Mouse (Mus musculus) liver, embryonic 16.5 days (tissue): ENCODE measurements around the gene Rundc1. TPM values are rescaled to one million over a fixed set of nuclear protein-coding genes. Genes with fewer than 3 reads are reported as not detected.
A peak's percentile ranks its signal among the peaks of the same experiment; 100 is the strongest.
"Not testable (repeated sequence)": the region's sequence is repeated elsewhere in the genome, so short reads cannot be mapped to it uniquely, and the experiment has no call there.

ENCODE experiments used
- ATAC-seq: fragments of 200-750 bp; cut with Nextera tagmentation; 2 replicates; pipeline ENCODE4 v1.8.0; 2017; ENCODE audit warnings: low read depth, mild to moderate bottlenecking, moderate number of reproducible peaks, moderate library complexity
- H3K27ac ChIP-seq: fragments of 300-500 bp; sonication (generic); 2 replicates; pipeline ENCODE4 v1.5.1; 2014; ENCODE audit warnings: mild to moderate bottlenecking, low read length
- H3K27me3 ChIP-seq: fragments of 300-500 bp; sonication (generic); 2 replicates; pipeline ENCODE4 v1.6.1; 2014; ENCODE audit warnings: low read depth, low read length, mixed read lengths; ENCODE audit not compliant: control insufficient read depth, insufficient read depth
- H3K36me3 ChIP-seq: fragments of 300-500 bp; sonication (generic); 2 replicates; pipeline ENCODE4 v1.6.1; 2014; ENCODE audit warnings: mild to moderate bottlenecking; ENCODE audit not compliant: control insufficient read depth, insufficient read depth
- H3K4me1 ChIP-seq: fragments of 300-500 bp; sonication (generic); 2 replicates; pipeline ENCODE4 v1.6.1; 2014; ENCODE audit warnings: low read depth, low read length, mixed read lengths; ENCODE audit not compliant: control insufficient read depth
- H3K4me2 ChIP-seq: fragments of 300-500 bp; sonication (generic); 2 replicates; pipeline ENCODE4 v1.6.1; 2014; ENCODE audit warnings: low read depth, low read length, mixed read lengths
- H3K4me3 ChIP-seq: fragments of 300-500 bp; sonication (generic); 2 replicates; pipeline ENCODE4 v1.5.1; 2014; ENCODE audit warnings: low read depth, mild to moderate bottlenecking, low read length
- H3K9ac ChIP-seq: fragments of 300-500 bp; sonication (generic); 2 replicates; pipeline ENCODE4 v1.6.1; 2014; ENCODE audit warnings: low read depth, low read length
- H3K9me3 ChIP-seq: fragments of 300-500 bp; sonication (generic); replicated peaks from 2 replicates; pipeline ENCODE4 v1.6.1; 2016; ENCODE audit warnings: low read length; ENCODE audit not compliant: control insufficient read depth
- WGBS: fragments of 180-500 bp; shearing (Covaris S2); extraction: QIAGEN DNeasy Blood & Tissue Kit; methylation state at CpG from one replicate; pipeline ENCODE4 v1.1.7; 2014; ENCODE audit not compliant: insufficient replicate concordance; 5-methylcytosine and 5-hydroxymethylcytosine counted together
- polyA plus RNA-seq: library from polyadenylated mRNA; unstranded; fragments of >200 nt; fragmentation: Nextera tagmentation; extraction: Ambion mirVana; gene quantifications from 2 replicates; pipeline ENCODE4 v1.2.1, GENCODE M21; 2015

Rundc1 gene
- polyA plus RNA-seq, 1 experiment from 2014 or later, result 4.7 TPM

GRCm38 (mm10) chr11:101449596-101449995 lies 24.7 kb downstream of the Rundc1 start:
- peak overlapping the region; percentile 95 for H3K27ac ChIP-seq
- not testable (repeated sequence) for H3K27me3 ChIP-seq, ATAC-seq, H3K9me3 ChIP-seq, H3K36me3 ChIP-seq
- H3K4me3 ChIP-seq, result peak overlapping the region; percentile 86
- peak overlapping the region; percentile 85; the same call in 1 of the 2 replicates for H3K9ac ChIP-seq
- 65% methylated on average over 4 of the region's 4 CpGs for WGBS
- H3K4me1 ChIP-seq, result peaks cover 29% of the 10 kb centered on the region
- peak overlapping the region; percentile 67 for H3K4me2 ChIP-seq

- Histone ChIP-seq H3K9me3 (no peaks in the 10 kb centered on the region), H3K27me3 (no peaks in the 10 kb centered on the region), H3K27ac (no peak overlapping the region), H3K36me3 (no peaks in the 10 kb centered on the region), H3K4me2 (no peak overlapping the region), H3K9ac (no peak overlapping the region), H3K4me3 (no peak overlapping the region), H3K4me1 (peaks cover 27% of the 10 kb centered on the region)
- WGBS, result 77% methylated on average over 3 of the region's 3 CpGs
- ATAC-seq, result no peak
Measured at GRCm38 (mm10) chr11:101450394-101450793, 25.5 kb downstream of the Rundc1 start.

- Histone ChIP-seq H3K4me3 (no peak overlapping the region), H3K9me3 (no peaks in the 10 kb centered on the region), H3K36me3 (no peaks in the 10 kb centered on the region), H3K9ac (no peak overlapping the region), H3K4me2 (no peak overlapping the region), H3K27me3 (no peaks in the 10 kb centered on the region), H3K27ac (no peak overlapping the region), H3K4me1 (peaks cover 27% of the 10 kb centered on the region)
- ATAC-seq, result no peak
- WGBS, result 84% methylated on average over 10 of the region's 10 CpGs
Measured at GRCm38 (mm10) chr11:101451536-101451935, 26.7 kb downstream of the Rundc1 start.

- H3K4me2 ChIP-seq, result no peak overlapping the region
- no peak overlapping the region for H3K4me3 ChIP-seq
- no peaks in the 10 kb centered on the region for H3K36me3 ChIP-seq
- no peak overlapping the region for H3K27ac ChIP-seq
- H3K4me1 ChIP-seq, result peaks cover 27% of the 10 kb centered on the region
- H3K27me3 ChIP-seq, result no peaks in the 10 kb centered on the region
- 53% methylated on average over 10 of the region's 10 CpGs for WGBS
- H3K9ac ChIP-seq, result no peak overlapping the region
- ATAC-seq, result no peak
- no peaks in the 10 kb centered on the region for H3K9me3 ChIP-seq
Measured at GRCm38 (mm10) chr11:101452093-101452774, 27.3 kb downstream of the Rundc1 start.

- Histone ChIP-seq H3K9me3 (no peaks in the 10 kb centered on the region), H3K4me2 (no peak overlapping the region)
Measured at GRCm38 (mm10) chr11:101454702-101455101, 29.8 kb downstream of the Rundc1 start.

GRCm38 (mm10) chr11:101455627-101456026 lies 30.7 kb downstream of the Rundc1 start:
- Histone ChIP-seq H3K9ac (no peak overlapping the region), H3K4me1 (peaks cover 9% of the 10 kb centered on the region), H3K36me3 (no peaks in the 10 kb centered on the region; the same call in 1 of the 2 replicates), H3K27ac (no peak overlapping the region), H3K4me3 (no peak overlapping the region), H3K27me3 (no peaks in the 10 kb centered on the region), H3K9me3 (no peaks in the 10 kb centered on the region), H3K4me2 (no peak overlapping the region)
- 80% methylated on average over 7 of the region's 7 CpGs for WGBS
- peak; percentile 45; the same call in 1 of the 2 replicates for ATAC-seq

More at GRCm38 (mm10) chr11:101454702-101455101, 29.8 kb downstream of the Rundc1 start:
- Histone ChIP-seq H3K27me3 (no peaks in the 10 kb centered on the region), H3K4me1 (peaks cover 12% of the 10 kb centered on the region), H3K36me3 (no peaks in the 10 kb centered on the region; the same call in 1 of the 2 replicates), H3K9ac (no peak overlapping the region), H3K27ac (no peak overlapping the region), H3K4me3 (no peak overlapping the region)
- 75% methylated on average over 6 of the region's 6 CpGs for WGBS
- ATAC-seq, result no peak

GRCm38 (mm10) chr11:101457631-101458030 lies 32.7 kb downstream of the Rundc1 start:
- no peaks in the 10 kb centered on the region; the same call in 1 of the 2 replicates for H3K36me3 ChIP-seq

GRCm38 (mm10) chr11:101458217-101458616 lies 33.3 kb downstream of the Rundc1 start:
- Histone ChIP-seq H3K27ac (no peak overlapping the region), H3K4me3 (no peak overlapping the region), H3K27me3 (no peaks in the 10 kb centered on the region), H3K4me1 (peaks cover 9% of the 10 kb centered on the region), H3K36me3 (no peaks in the 10 kb centered on the region; the same call in 1 of the 2 replicates), H3K4me2 (no peak overlapping the region), H3K9ac (no peak overlapping the region), H3K9me3 (no peaks in the 10 kb centered on the region)
- no peak for ATAC-seq
- 83% methylated on average over 12 of the region's 12 CpGs for WGBS

More at GRCm38 (mm10) chr11:101457631-101458030, 32.7 kb downstream of the Rundc1 start:
- no peak for ATAC-seq
- Histone ChIP-seq H3K9ac (no peak overlapping the region), H3K4me3 (no peak overlapping the region), H3K9me3 (no peaks in the 10 kb centered on the region), H3K27ac (no peak overlapping the region), H3K27me3 (no peaks in the 10 kb centered on the region), H3K4me2 (no peak overlapping the region), H3K4me1 (peaks cover 3% of the 10 kb centered on the region; the same call in 1 of the 2 replicates)
- WGBS, result 80% methylated on average over 9 of the region's 9 CpGs

GRCm38 (mm10) chr11:101459716-101460115 lies 34.8 kb downstream of the Rundc1 start:
- H3K36me3 ChIP-seq, result no peaks in the 10 kb centered on the region; the same call in 1 of the 2 replicates
- H3K9ac ChIP-seq, result no peak overlapping the region
- 0 out of 2 replicates have a peak, but pooled peaks have one; percentile 4 for ATAC-seq
- H3K27me3 ChIP-seq, result peaks cover 8% of the 10 kb centered on the region
- H3K4me3 ChIP-seq, result no peak overlapping the region
- peaks cover 24% of the 10 kb centered on the region for H3K4me1 ChIP-seq
- H3K9me3 ChIP-seq, result no peaks in the 10 kb centered on the region
- WGBS, result 78% methylated on average over 6 of the region's 6 CpGs
- no peak overlapping the region for H3K27ac ChIP-seq
- no peak overlapping the region for H3K4me2 ChIP-seq
